Mouse (Mus musculus): ENCODE results near the gene Gm21797. TPM values are rescaled to one million over a fixed set of nuclear protein-coding genes. Genes with fewer than 3 reads are reported as not detected.
"Not testable (repeated sequence)": the region's sequence is repeated elsewhere in the genome, so short reads cannot be mapped to it uniquely, and the experiment has no call there.

The Gm21797 gene
- not detected in 2 replicates for polyA plus RNA-seq (2015; fragmentation: Nextera tagmentation; extraction: Ambion mirVana)

GRCm38 (mm10) chrY:40775665-40776064, at the start of gene Gm21797:
Gene Gm21797, minus strand, starts transcription at chrY:40775765.
- not testable (repeated sequence) for H3K4me3 ChIP-seq (ENCODE audit: low read depth, low read length); H3K27ac ChIP-seq (ENCODE audit: low read length); H3K4me1 ChIP-seq (ENCODE audit: control insufficient read depth, low read depth, low read length); H3K9ac ChIP-seq (ENCODE audit: low read depth, low read length); H3K4me2 ChIP-seq (ENCODE audit: low read depth, low read length); H3K36me3 ChIP-seq (ENCODE audit: control insufficient read depth, insufficient read depth); H3K27me3 ChIP-seq (ENCODE audit: control insufficient read depth, insufficient read depth, low read depth, low read length); ATAC-seq (ENCODE audit: low read depth); H3K9me3 ChIP-seq (replicated peaks; ENCODE audit: control insufficient read depth, low read length)
- no CpG with 5 or more reads among the region's 3 CpGs for WGBS (ENCODE audit: insufficient replicate concordance)

GRCm38 (mm10) chrY:40804614-40805013, 29.0 kb upstream of the Gm21797 start, which contains the start of gene Gm20795:
Gene Gm20795, plus strand, starts transcription at chrY:40804914.
- H3K4me2 ChIP-seq (ENCODE audit: low read depth, low read length); H3K36me3 ChIP-seq (ENCODE audit: control insufficient read depth, insufficient read depth); H3K9ac ChIP-seq (ENCODE audit: low read depth, low read length); H3K27ac ChIP-seq (ENCODE audit: low read length); H3K9me3 ChIP-seq (replicated peaks; ENCODE audit: control insufficient read depth, low read length); H3K4me3 ChIP-seq (ENCODE audit: low read depth, low read length); ATAC-seq (ENCODE audit: low read depth); H3K4me1 ChIP-seq (ENCODE audit: control insufficient read depth, low read depth, low read length); H3K27me3 ChIP-seq (ENCODE audit: control insufficient read depth, insufficient read depth, low read depth, low read length): not testable (repeated sequence)

Other genes starting within 250 kb of the Gm21797 start
- not detected in 2 replicates for gene Gm21852, start 123.8 kb downstream of the Gm21797 start, polyA plus RNA-seq (2015; fragmentation: Nextera tagmentation; extraction: Ambion mirVana)
- not detected in 2 replicates for gene Gm20795, start 29.1 kb upstream of the Gm21797 start, polyA plus RNA-seq (2015; fragmentation: Nextera tagmentation; extraction: Ambion mirVana)